Comparison of ENCODE assay signal across 8 mouse cellular contexts in genomic region chr19:50258718-50259413, GRCm38 (mm10).
DNase-seq lines count a peak whose midpoint lies in the region; ATAC-seq and TF ChIP-seq lines count a peak whose summit lies in the region.

No protein-coding gene starts in this region.

- no peak overlapping the region for H3K4me2 ChIP-seq in forebrain, embryonic 13.5 days

- H3K9ac ChIP-seq in forebrain, embryonic 13.5 days = no peak overlapping the region

- no peak overlapping the region for H3K27ac ChIP-seq in gastrocnemius, adult 2 months
- H3K27ac ChIP-seq in forebrain, embryonic 13.5 days = no peak overlapping the region

- WGBS in forebrain, embryonic 13.5 days = 43% methylated on average over 16 of the region's 16 CpGs

- no peaks in the 10 kb centered on the region for H3K27me3 ChIP-seq in C2C12 (ENCODE audit: control insufficient read depth, insufficient read depth, insufficient read length)
- no peaks in the 10 kb centered on the region for H3K27me3 ChIP-seq in forebrain, embryonic 13.5 days

- TF ChIP-seq CTCF in gastrocnemius, adult 2 months (IDR thresholded peaks at IDR 0.05) = peak; percentile 78
- TF ChIP-seq CTCF in C2C12 (IDR thresholded peaks at IDR 0.05; ENCODE audit: control insufficient read depth, insufficient read depth, insufficient read length) = peak; percentile 19
- peak; percentile 89 for TF ChIP-seq CTCF in brain, embryonic 14.5 days (IDR thresholded peaks at IDR 0.05; ENCODE audit: borderline replicate concordance, extremely low read depth, insufficient read depth, insufficient read length)

- H3K4me1 ChIP-seq in forebrain, embryonic 13.5 days = no peaks in the 10 kb centered on the region

- no peak overlapping the region for H3K4me3 ChIP-seq in gastrocnemius, adult 2 months
- H3K4me3 ChIP-seq in C2C12 (ENCODE audit: insufficient read depth, poor library complexity, severe bottlenecking) = no peak overlapping the region
- H3K4me3 ChIP-seq in forebrain, embryonic 13.5 days = no peak overlapping the region

- no peak overlapping the region for H3ac ChIP-seq in C2C12 (ENCODE audit: control insufficient read depth, insufficient read length, low read depth)

- no peaks in the 10 kb centered on the region for H3K9me3 ChIP-seq in forebrain, embryonic 13.5 days (replicated peaks)

- peak; percentile 73 for ATAC-seq in forebrain, embryonic 13.5 days

- H3K36me3 ChIP-seq in C2C12 (ENCODE audit: control insufficient read depth, insufficient read depth) = no peaks in the 10 kb centered on the region
- H3K36me3 ChIP-seq in forebrain, embryonic 13.5 days (ENCODE audit: poor library complexity, severe bottlenecking) = no peaks in the 10 kb centered on the region

- TF ChIP-seq POLR2A in brain, embryonic 14.5 days (IDR thresholded peaks at IDR 0.05; ENCODE audit: borderline replicate concordance, extremely low read depth, insufficient read depth, insufficient read length, poor library complexity, severe bottlenecking) = no peak

- no peaks in the 10 kb centered on the region for H3K79me2 ChIP-seq in C2C12 (ENCODE audit: control insufficient read depth, insufficient read depth)

- intact Hi-C loops in gastrocnemius, adult 2 months (cut with DNase I) = no loop called here

- no peaks in the 10 kb centered on the region for H3K79me3 ChIP-seq in C2C12 (ENCODE audit: low read depth)

- DNase-seq in gastrocnemius, adult 2 months = peak; percentile 17
- no peak for DNase-seq in gastrocnemius, postnatal 25 days
- peak; percentile 89 for DNase-seq in brain, embryonic 14.5 days (ENCODE audit: low read depth)
- peak; percentile 53 for DNase-seq in kidney, postnatal 14 days
- DNase-seq in lung, postnatal 10 days = peak; percentile 54
- DNase-seq in testis, postnatal 10 days (ENCODE audit: low spot score) = peak; percentile 52

TF ChIP-seq in C2C12, 6 proteins besides CTCF, POLR2A, EP300 and RAD21:
- TF ChIP-seq MYOD1 (IDR thresholded peaks at IDR 0.05; ENCODE audit: control insufficient read depth, insufficient read length, low read depth) (no peak), USF1 (IDR thresholded peaks at IDR 0.05; ENCODE audit: low read depth) (no peak), FOSL1 (IDR thresholded peaks at IDR 0.05; ENCODE audit: insufficient read depth, low read length, poor library complexity, severe bottlenecking) (no peak), MYOG (IDR thresholded peaks at IDR 0.05; ENCODE audit: control insufficient read depth, extremely low read depth, insufficient read length) (no peak), CEBPB (IDR thresholded peaks at IDR 0.05; ENCODE audit: low read depth) (no peak), MAX (IDR thresholded peaks at IDR 0.05) (no peak)

Comparison
In these comparisons a context has a peak if more than half of its experiments do, and no peak if none do; other contexts are left out.
1. CTCF ChIP-seq: peak in every context shown above with its lines; median percentile 89 in brain, embryonic 14.5 days; 78 in gastrocnemius, adult 2 months; 19 in C2C12.